Mouse (Mus musculus) thymus, postnatal 25 days (tissue): ENCODE data around the gene Pknox2.
A peak's percentile ranks its signal among the peaks of the same experiment; 100 is the strongest.

Experiments
- DNase-seq: peaks from one replicate; pipeline ENCODE4 v3.0.0; 2022

Pknox2 gene

DNA sequence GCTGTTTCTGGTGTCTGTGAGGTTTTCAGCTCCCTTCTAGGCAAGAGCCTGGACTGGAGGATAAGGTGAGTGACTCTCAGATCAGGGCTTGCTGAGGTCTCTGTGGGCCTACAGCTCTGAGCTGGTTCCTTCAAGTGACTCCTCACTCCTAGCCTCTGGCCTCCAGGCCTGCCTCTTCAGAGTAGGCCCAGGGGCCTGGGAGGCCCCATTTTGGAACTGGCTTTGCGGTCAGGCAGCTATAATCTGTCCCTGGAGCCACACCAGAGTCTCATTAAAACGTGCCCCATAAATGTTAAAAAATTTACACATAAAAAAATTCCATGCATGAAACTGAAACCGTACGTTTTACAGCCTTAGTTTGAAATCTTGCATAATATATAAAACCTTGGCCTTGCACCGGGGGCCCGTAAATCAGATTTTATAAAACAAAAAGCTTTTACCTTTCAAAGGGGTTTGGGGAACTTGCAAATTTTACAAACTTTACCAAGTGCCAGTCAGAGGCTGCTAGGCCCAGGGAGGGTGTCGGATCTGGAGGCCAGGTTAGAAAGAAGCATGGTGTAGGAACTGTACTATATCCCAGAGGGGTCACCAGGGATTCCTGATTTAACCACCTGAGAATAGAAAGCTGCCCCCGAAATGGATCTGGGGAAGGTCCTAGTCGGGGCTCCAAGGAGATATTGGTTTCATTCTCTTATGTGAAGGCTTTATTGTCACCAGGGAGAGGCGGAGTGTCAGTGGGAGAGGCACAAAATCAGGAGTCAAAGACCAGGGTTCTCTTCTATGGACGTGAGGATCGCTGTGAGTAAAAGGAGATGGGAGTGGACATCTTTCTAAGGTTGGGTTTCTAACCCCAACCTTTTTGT lies 214.0 kb downstream of the Pknox2 start:
- no peak for DNase-seq

DNA sequence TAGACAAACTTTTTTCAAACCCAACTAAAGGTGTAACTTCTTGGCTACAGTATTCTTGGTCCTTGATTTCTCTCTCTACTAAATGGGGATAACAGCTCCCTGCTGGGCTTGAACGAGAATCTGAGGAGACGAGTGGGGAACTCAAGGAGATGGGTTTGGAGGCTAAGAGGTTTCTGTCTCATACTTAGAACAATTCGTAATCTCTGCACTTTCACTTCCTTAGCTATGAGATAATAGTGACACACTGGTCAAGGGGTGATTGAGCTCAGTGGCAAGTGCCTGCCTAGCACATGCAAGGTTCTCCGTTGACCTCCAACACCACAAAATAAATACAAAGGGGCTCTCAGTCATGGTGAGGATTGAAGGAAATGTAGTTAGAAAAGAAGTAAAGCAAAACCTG lies 215.6 kb downstream of the Pknox2 start:
- no peak for DNase-seq

DNA sequence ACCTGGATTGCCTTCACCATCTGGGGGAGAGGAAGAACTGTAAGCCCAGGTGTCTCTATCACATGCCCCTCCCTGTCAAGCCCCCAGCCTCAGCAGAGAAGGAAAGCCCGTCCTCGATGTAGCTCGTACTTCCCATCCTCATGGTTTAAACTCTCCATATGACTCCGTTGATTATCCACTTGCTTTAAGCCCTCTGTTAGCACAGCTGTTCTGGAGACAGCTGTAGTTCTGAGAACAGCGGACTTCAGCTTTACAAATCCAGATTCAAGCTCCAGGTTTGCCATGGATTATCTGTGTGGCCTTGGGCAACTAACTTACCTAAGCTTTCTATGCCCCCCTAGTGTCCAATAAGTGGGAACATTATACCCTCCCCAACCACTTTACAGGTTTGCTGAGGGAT lies 223.5 kb downstream of the Pknox2 start:
- no peak for DNase-seq

DNA sequence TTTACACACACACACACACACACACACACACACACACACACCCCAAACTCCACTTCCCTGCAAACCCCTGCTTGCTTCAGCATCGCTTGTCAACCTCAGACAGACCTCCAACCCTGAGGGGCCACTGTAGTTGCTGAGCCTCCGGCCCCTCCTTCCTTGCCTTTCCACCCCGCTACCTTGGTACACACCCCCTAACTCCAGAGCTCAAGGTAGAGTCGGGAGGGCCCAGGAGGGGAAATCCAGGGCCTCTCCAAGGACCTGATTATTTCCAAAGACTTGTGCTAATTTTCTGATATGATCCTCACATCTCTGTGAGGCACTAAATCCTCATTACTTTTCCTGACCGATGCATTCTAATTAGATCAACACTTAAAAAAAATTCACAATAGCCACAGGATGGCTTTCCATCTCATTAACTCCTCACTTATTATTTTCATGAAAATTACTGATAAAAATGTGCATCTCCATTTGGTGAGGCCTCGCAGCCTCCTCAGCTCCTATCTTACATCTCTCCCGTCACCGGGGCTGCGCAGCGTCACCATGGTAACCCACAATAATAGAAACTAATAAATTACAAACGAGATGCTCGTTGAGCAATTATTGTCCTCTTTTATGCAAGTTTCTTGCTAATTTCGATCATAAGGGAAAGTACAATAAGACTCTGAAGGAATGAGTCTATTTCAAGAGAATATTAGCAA lies 225.3 kb downstream of the Pknox2 start:
- DNase-seq, result no peak

DNA sequence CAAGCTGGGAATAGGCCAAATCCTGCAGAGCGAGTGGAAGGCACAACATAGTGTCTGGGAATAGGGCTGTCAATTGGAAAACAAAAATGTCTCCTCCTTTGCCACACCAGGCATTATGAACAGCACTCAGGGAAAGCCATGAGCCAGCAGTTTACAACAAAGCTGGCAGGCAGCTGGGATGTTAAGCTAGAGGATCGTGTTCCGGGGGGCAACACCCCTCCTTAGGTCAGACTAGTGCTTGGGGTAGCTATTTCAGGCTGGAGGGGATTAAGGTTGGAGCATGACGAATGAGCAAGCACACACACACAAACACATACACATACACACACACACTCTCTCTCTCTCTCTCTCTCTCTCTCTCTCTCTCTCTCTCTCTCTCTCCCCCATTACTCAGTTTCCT lies 227.7 kb downstream of the Pknox2 start:
- DNase-seq, result no peak

DNA sequence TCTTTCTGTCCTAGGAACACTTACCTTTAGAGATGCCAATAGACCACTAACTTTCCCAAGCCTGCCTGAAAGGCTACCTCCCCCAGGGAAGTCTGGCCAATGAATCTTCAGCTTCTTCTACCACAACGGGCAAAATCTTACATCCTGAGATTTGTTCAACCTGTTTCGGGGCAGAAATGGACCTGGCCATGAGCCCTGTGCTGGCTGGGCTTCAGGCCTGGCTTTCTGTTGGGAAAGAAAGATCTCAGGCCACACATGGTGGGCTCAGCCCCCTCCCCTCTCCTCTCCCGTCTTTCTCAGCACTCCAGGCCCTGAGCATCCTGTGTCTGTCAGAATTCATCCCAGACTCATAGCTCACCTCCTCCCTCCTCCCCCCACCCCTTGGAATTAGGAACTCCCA lies 228.6 kb downstream of the Pknox2 start:
- DNase-seq, result no peak

DNA sequence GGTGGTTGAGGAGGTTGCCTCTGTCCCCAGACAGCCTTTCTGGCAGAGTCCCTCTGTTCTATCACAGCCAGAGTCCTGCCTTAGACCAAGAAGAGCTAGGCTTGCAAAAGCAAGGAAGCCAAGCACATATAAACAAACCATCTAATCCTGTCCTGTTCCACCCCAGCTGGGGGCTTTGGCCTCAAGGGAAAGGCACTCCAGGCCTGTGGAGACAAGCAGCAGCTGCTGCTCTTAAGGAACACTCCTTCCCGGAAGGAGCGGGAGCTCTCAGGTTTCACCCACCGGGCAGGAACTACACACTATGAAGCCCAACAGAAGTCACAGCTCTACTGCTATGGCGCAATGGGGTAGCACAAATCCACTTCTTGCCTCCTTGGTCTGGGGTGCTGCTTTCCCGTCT lies 230.3 kb downstream of the Pknox2 start:
- no peak for DNase-seq

DNA sequence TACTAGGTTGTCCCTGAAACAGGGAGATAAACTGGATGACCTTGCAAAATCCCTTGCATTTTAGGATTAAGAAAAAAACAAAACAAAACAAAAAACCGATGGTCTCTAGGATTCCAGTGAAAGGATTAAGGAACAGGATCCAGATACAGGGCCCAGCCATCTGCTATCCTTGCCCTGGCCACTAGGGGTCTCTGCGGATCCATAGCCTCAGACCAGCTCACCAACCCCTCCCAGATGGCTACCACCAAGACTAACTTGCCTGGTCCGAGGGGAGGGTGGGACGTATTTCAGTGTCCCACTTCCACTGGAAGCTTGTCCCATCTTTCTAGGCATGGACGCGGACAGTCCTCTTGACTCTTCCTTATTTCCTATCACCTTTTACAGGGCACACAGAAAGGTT lies 230.8 kb downstream of the Pknox2 start:
- DNase-seq, result peak; percentile 47

DNA sequence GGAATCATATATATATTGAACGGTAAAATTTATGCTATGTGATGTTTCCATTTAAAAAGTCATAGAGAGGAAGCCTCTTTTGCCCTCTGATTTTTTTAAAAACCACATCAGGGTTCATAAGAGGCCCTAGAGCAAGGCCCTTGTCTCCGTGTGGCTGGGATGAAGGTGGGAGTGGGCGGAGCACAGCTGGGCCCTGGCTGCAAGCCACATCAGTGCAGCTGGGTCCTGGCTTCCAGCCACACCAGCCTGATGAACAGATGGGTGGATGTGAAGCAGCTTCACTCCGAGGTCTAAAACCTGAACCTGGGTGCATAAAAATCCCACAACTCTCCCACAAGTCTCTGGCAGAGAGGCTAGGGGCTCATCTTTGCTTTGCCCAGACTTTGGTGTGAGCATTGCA lies 241.8 kb downstream of the Pknox2 start:
- DNase-seq, result peak; percentile 8

DNA sequence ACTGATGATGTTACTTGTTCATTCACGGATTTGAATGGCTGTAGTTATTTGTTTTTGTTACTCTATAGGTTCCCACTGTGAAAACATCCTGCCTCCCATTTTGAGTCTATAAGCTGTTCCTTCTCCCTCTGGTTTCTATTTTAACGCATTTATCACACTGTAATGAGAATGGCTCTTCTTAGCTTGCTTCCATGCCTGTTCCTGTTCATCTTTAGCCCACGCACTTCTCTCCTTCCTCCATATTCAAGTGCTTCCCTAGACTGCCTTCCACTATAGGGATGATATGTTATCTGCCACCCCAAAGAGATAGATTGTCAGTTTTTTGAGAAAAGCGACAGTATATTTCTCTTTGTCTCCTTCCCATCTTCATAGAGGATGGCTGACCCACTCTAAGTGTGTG lies 246.7 kb downstream of the Pknox2 start:
- no peak for DNase-seq

DNA sequence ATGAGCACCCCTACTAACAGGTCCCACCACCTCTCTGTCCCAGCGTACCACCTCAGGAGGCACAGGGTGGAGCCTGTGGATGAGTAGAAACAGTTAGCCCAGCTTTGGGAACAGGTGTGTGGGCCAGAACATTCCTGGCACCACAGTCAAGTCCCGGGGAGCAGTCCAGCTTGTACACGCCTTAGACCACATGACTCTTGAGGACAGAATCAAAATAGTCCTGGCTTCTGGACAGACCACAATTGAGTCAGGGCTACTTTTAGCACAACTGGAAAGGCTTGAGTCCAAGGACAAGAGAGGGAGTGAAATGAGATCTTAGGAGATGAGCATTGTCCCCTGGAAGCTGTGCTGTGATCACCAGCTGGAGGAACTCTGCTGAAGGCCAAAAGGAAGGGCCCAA lies 248.6 kb downstream of the Pknox2 start:
- no peak for DNase-seq

DNA sequence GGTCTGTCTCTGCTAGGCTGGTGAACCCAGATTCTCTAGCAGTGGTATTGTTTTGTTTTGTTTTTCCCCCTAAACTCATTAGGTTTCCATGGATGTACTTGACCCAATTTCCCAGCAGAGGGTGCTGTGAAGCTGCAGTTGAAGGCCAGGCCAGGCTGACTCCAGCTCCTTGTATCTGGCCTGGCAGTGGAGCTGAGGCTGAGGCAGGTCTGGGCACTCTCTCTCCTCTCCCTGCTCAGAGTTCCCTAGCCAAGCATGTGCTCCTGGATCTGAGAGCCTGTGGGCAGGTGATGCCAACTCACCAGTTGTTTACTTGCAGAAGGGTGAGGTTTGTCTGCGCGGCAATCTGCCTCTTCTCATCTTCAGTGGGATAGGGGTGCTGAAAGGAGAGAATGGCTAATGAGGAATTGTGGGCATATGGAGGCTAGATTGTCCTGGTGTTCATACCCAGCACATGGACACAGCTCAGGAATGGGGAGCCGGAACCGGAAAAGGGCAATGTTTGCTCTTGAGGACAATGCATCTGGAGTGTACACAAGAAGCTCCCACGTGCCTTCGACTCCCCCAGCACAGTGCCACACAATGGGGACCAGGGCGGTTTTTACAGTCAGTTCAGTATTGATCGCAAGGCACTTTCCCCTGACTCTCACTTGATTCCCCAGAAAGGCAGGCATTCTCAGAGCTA lies 252.1 kb downstream of the Pknox2 start:
- peak; percentile 19 for DNase-seq

DNA sequence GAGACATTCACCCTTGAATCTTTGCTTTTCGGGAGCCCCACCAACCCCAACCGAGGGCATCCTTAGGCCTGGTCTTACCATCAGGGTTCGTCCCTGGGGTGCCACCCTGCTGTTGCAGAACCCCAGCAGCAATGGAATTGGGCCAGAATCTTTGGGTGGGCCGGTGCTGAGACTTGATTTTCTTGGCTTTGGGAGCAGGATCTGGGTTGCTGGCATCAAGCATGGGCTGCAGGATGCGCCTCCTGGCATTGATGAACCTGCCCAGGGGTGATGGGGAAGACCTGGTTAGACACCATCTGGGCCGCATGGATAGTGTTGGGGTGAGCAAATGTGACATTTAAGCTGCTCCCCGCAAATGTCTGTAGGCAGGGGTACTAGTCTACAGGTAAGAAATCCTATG lies 253.0 kb downstream of the Pknox2 start:
- DNase-seq, result no peak

DNA sequence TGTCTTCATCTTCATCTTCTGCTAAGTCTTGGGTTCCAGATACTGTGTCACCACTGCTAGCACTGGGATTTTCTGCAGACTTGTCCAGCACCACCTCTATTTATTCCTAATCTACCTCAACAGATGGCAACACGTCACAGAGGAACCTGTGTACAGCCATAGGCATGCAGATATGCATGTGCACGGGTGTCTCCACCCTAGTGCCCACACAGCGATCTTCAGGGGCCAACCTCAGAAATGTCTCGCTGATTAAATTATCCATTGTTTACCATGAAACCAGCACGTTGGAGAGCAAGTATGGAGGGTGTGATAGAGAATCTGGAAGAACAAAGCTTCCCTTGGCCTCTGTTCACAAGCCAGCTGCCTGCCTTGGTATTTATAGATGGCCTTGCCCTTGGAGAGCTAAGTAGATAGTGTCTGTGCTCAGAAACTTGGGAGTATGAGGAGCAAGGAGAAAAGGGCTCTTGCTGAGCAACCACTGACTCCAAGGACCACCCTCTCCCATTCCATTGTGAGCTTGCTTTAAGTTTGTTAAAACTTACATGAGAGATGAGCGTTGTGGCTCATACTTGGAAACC lies 253.7 kb downstream of the Pknox2 start:
- DNase-seq, result no peak

DNA sequence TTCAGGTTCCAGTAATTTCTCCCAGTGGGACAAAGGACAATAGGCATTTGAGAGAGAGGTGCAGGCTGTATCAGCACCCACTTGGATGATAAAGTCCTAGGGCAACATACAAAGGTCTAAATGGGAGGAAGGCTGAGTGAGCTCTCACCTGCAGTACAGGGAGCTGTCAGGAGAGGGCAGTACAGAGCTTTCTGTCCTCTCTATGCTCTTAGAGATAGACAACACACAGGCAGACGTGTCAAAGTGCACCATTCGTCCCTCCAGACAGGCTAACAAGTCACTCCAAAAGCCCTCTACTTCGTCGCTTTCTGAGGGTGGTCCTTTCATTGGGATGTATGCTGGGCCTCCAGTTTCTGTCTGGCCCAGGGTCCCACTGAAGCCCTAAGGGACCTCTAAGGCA lies 256.7 kb downstream of the Pknox2 start:
- peak; percentile 39 for DNase-seq

DNA sequence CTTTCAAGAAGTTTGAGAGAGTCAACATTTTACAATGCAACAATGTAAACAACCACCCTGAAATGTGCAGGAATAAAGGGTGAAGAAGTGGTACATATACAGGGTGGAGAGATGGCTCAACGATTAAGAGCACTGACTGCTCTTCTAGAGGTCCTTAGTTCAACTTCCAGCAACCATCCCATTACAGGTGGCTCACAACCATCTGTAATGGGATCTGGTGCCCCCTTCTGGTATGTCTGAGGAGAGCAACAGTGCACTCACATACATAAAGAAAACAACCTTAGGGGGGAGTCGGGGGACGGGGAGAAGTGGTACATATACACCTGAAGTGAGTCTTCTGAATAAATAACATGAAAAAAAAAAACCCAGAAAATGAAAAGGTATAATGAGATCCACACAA lies 262.0 kb downstream of the Pknox2 start:
- peak; percentile 21 for DNase-seq

DNA sequence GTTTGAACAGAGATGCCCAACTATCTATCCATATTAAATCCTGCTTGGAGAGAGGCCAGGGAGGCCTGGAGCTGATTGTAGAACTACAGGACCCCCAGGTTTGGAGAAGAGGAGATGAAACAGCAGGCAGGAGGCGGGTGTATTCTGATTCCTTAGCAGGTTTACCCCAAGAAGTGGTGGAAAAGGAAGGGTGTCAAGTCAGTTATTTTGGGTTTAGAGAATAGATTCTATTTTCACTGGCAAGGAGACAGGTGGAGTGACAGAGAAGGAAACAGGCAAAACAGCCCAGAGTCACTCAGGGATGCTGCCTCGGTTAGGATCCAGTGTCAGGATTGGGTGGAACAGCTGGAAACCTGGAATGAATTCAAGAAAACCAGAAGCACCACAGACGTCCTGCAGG lies 263.6 kb downstream of the Pknox2 start:
- no peak for DNase-seq

DNA sequence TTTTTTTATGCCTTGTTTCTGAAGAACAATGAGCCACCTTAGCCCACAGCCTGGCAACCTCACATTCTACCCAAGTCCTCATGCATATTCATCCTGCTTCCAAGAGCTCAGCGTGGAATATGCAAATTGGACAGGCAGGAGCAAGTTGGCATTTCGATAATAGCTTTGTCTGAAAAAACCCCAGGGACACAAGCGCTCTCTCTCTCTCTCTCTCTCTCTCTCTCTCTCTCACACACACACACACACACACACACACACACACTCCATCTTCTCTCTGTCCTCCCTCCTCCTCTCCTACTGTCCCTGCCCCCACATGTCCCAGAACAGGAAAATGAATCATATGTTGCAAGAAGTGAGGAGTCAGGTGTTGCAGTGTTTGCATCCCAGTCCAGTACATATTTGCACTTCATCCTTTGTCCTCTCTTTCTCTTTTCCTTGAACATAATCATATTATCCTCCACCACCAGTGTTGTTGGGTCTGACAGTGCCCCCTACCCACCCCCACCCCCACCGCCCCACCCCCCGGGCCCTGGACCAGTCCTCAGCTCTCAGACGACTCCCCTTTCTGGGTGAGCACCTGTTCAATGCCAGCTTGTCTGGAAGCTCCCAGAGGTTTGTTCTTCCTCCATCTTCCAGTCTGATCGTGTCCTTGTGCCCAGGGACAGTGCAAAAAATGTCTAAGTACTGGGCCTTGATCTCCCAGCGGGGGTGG lies 265.0 kb downstream of the Pknox2 start:
- DNase-seq, result no peak

DNA sequence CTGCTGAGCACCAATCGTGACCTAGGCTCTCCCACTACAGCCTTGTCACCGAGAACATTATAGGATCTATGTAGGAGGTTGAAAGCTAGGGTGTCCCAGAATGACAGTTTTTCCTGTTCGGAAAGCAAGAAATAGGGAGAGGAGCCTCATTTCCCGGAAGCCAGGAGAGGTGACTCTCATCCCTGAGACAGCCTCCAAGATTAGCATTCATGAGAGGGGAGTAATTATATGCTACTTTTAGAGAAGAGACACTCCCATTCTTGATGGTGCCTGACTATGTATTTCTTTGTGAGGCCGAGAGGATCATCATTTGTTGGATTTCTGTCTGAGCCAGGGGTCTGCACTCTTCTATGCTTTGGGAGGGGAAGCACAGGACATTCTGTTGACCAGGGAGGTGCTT lies 265.6 kb downstream of the Pknox2 start:
- DNase-seq, result no peak

DNA sequence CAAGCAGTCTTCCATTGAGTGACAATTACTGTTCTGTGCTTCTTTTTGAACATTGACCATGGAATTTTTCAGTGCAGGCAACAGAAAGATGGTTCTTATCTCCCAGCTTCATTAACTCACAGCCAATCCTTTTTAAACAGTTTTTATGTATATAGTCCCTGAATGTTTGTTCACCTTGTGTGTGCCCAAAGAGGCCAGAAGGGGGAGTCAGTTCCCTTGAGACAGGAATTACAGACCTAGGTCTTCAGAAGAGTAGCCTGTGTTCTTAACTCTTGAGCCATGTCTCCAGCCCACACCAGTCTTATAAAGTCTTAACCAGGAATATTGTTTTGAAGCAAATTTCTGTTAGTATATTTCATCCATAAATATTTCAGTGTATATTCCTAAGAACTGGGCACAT lies 270.4 kb downstream of the Pknox2 start:
- DNase-seq, result no peak

DNA sequence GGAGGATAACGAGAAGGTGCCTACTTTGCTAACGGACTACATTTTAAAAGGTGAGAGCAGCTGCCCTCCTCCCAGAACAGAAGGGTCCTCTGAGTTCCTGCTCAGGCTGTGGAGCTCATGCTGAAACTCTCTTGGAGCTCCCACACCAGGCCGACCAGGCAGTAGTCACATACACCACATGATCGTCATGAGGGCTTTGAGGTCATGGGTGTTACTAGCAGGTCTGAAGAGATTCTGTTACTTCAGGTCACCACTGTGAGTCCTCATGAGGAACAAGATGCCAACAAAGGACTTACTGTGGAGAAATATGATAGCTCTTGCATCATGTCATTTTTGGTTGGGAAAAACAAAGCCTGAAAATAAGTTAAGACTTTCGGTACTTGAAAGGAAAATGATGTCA lies 270.9 kb downstream of the Pknox2 start:
- no peak for DNase-seq

DNA sequence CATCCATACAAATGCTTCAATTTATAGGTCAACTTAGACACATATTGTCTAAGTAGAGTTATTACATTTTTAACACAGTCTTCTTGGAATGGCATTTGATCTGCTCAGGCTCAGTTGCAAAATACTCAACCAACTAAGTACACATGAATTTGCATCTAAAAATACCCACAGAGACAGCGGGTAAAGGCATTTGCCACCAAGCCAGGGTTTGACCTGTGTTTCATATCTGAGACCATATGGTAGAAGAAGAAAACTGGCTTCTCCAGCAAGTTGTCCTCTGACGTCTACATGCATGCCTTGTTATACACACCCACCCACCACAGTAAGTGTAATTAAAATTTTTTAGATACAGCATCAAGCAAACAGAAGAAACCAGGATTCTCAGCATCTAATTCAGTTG lies 273.4 kb downstream of the Pknox2 start:
- DNase-seq, result no peak

DNA sequence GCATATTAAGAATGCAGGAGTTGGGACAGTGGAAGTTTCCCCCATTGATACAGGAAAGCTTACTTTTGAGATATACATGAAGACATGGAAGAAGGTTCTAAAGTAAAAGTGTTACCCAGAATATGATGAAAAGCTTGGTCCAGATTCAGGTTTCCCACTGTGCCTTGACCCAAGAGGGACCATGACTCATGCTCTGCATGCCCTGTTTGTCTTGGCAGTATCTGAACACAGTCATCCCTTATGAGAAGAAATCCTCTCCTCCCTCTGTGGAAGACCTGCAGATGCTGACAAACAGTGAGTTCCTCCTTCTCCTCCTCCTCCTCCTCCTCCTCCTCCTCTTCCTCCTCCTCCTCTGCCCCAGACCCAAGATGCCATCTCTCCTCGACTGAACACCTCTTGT lies 276.9 kb downstream of the Pknox2 start:
- DNase-seq, result no peak
